Mouse (Mus musculus): ENCODE results near the gene Atg10. TPM values are rescaled to one million over a fixed set of nuclear protein-coding genes. Genes with fewer than 3 reads are reported as not detected.

The Atg10 gene
- polyA plus RNA-seq, 1 experiment from 2014 or later: 17.2 TPM

Other genes with a start within 250 kb of the Atg10 start
- gene Ssbp2, start 236.3 kb upstream of the Atg10 start, polyA plus RNA-seq (2014; fragmentation: Nextera tagmentation; extraction: Ambion mirVana): 204 and 220 TPM in 2 replicates

All from hindbrain, embryonic 14.5 days (tissue).